Mouse (Mus musculus): ENCODE results near the gene Klf16.

Klf16 gene

DNA sequence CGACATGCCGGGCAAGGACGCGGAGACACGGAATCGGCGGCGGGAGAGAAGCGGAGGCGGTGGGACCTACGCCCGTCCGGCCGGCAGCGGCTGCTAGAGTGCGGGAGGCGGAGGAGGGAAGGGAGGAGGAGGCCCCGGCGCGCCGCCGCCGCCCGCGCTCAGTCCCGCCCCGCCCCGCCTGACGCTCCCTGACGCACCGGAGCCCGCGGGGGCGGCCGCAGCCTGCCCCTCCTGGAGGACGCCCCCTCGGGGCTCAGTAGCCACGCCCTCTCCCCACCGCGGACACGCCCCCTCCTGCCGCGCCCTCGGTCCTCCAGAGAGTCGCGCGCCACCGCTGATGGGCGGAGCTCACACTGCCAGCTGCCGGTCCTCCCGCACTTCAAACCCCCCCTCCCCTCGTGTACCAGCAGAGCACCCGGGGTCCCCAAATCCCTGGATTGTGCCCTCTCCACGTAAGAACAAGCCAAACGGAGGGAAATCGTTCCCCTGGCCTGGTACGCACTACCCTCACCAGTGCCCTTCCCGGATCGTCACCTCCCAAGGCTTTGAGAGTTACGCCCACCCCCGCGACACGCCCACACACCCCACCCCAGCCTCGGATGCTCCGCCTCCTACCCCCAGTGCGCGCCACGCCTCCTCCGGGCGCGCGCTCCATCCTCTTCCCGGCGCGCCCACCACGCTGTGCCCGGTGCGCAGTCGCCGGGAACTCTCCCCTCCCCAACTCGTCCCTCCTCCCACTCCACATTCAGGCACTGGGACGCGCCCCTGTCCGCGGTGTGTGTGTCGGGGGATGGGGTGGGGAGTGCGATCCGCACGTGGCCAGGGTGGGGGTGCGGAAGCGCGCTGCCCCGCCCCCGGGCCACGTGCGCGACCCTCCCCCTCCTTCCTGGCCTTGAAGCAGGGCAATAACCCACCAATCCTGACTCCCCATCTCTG, at the start of gene Klf16:
TSS of gene Klf16 (minus strand) at position 127 of the 936 bp plus-strand sequence.
- peak; percentile 97 for DNase-seq (ENCODE audit: low read depth, low spot score)

- no peak for DNase-seq (ENCODE audit: low read depth, low spot score)
Measured at GRCm38 (mm10) chr10:80625764-80626163, 48.6 kb upstream of the Klf16 start.

DNA sequence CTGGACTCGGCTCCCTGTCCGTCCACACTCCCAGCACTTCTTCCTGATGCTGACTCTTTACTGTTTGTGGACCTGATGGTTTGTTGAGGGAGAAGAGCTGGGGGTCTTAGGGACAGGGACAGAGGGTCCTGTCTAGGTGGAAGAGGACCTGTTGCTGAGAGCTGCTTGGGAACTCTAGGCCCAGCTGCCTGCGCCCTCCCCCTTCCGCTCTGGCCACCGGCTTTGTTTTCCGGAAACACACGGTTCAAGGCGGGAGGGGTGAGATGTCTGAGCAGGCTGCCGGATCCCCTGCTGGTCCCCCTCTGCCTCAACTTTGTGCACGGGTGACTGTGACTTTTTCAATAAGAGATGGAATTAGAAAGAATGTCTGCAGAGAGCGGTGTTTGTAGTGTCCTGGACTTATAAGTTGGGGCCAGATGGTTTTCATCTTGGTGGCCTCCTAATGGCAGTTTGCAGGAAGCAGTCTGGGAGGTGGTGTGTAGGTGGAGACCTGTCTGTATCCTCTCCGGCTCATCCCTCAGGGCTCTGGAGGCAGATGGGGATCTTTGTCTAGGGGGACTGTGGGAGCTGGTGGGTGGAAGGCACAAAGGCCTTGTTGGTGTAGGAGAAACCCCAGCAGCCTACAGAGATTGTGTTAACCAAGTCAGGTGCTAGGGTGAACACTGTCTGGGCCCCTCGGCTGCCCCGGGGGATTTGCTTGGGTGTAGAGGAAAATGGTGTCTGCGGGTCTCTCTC, 46.5 kb upstream of the Klf16 start:
- DNase-seq (ENCODE audit: low read depth, low spot score): peak; percentile 68

DNA sequence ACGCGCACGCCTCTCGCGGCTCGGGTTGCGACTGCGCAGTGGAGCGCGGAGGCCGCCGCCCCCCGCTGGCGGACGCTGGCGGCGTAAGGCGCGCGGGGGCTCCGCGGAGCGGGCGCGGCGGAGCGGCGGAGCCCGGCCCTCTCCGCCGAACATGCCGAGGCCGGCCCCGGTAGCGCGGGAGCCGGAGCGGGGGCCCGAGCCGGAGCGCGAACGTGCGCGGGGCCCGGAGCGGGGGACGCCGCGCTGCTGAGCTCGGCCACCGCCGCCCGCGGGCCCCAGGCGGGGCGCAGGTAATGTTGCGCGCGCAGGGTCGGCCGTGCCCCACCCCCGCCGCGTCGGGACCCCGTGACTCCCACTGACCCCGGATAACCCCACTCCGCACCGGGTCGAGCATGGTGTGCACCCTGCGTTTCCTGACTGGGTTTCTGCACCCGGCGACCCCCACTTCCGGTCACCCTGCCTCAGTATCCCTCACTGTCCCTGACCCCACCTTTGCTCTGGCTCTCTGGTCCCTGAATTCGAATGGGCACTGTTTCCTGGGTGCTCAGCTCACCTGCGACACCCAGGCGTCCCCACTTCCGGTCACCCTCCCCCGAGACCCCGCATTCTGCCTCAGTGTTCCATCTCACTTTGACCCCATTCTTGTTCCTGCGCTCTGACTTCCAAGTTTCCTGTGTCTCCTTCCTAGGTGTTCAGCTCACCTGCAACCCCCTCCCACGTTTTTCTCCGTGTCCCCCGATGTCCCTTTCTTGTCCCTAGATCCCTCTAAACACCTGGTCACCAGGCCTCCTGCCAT, 45.7 kb upstream of the Klf16 start, which contains the start of gene Csnk1g2:
TSS of gene Csnk1g2 (plus strand) at position 178 of the 796 bp plus-strand sequence.
- DNase-seq (ENCODE audit: low read depth, low spot score): peak; percentile 59

GRCm38 (mm10) chr10:80621940-80622660, 45.0 kb upstream of the Klf16 start:
- peak; percentile 100 for DNase-seq (ENCODE audit: low read depth, low spot score)

GRCm38 (mm10) chr10:80621690-80621939, 44.5 kb upstream of the Klf16 start:
- no peak for DNase-seq (ENCODE audit: low read depth, low spot score)

DNA sequence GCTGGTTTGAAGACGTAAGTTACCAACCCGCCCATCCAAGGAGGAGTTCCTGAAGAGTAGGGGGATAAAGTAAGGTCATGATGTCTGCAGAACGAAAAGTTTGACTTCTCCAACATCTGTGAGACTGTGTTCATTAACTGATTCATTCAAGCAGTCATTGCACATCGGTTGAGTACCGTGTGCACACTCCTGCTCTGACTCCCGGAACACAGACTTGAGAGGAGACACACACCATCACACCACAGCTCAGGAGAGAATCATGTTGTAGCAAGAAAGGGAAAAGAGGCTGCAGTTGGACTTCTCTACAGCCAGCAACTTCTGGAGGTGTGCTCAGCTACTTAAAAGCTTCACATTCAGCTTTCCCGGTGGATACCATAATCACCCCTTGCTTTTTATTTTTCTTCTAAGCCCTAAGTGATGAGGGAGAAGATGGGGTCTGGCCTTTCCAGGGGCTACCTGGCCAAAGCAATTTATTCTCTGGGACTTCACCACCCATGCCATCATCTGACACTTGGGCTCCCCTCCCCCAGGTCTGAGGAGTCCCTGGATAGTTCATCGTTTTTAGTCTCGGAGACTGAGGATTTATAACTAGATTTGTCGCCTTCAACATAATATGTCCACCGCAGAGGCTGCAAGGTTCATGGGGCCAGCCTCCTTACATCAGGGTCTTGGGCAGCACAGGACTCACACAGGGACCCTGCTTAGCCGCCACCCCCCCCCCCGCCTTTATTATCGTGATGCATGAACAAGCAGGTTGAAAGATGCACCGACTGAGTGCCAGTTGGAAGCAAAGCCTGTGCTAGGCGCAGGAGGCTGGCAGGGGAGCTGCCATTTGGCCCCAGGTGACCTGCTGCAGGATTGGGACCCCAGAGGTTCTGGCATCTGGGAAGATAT, 43.9 kb upstream of the Klf16 start:
- no peak for DNase-seq (ENCODE audit: low read depth, low spot score)

DNA sequence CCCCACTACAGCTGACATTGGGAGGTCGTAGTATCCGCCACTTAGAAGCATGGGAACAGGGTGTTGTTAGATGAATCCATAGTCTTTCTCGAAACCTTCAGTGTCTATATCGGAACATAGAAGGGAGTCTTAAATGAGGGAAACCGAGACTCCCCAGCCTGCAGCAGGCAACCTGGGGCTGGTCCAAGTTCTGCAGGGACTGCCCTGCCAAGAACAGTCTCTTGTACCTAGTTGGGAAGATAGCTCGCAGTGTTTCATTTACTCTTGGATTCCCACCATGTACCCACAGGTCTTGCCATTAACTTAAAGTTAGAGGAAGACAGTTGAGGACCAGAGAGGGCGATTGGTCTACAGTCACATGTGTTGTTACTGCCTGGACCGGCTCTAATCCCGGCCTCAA, 43.2 kb upstream of the Klf16 start:
- no peak for DNase-seq (ENCODE audit: low read depth, low spot score)

GRCm38 (mm10) chr10:80619465-80620244, 42.5 kb upstream of the Klf16 start:
- peak; percentile 94 for DNase-seq (ENCODE audit: low read depth, low spot score)

DNA sequence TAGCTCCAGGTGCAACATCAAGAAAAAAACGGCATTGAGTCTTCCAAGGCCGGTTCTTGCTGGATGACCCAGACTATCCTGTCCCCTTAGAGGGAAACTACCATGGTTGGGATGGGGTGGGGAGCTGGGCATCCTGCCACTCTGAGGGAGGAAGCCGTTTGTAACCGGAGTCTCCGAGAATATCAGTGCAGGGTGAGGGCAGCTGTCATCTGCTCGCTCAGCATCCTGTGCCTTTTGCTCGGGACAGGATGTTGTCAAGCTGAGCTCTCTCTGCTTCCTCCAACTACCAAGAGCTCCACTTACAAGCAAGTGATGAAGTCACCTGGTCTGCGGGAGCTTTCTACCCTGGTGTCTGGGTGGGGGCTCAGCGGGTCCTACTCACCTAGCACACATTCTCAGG, 41.1 kb upstream of the Klf16 start:
- DNase-seq (ENCODE audit: low read depth, low spot score): no peak

GRCm38 (mm10) chr10:80614351-80614750, 37.2 kb upstream of the Klf16 start:
- no peak for DNase-seq (ENCODE audit: low read depth, low spot score)

GRCm38 (mm10) chr10:80613821-80614220, 36.7 kb upstream of the Klf16 start:
- DNase-seq (ENCODE audit: low read depth, low spot score): peak; percentile 70

GRCm38 (mm10) chr10:80611905-80612304, 34.8 kb upstream of the Klf16 start:
- DNase-seq (ENCODE audit: low read depth, low spot score): no peak

DNA sequence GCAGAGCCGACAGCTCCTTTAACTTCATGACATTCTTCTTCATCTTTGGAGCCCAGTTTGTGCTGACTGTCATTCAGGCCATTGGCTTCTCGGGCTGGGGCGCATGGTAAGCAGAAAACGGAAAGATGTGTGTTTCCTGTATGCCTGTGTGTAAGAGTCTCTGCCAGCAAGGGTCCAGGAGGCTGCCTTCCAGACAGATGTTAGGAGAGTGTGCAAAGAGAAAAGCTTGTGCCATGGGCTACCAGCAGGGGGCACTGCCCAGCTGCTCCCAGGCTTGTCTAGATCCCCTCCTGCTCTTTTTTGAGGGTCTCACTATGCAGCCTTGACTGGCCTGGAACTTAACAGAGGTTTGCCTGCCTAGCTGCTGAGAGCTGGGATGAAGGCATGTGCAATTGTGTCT, 33.9 kb upstream of the Klf16 start:
- peak; percentile 62 for DNase-seq (ENCODE audit: low read depth, low spot score)

DNA sequence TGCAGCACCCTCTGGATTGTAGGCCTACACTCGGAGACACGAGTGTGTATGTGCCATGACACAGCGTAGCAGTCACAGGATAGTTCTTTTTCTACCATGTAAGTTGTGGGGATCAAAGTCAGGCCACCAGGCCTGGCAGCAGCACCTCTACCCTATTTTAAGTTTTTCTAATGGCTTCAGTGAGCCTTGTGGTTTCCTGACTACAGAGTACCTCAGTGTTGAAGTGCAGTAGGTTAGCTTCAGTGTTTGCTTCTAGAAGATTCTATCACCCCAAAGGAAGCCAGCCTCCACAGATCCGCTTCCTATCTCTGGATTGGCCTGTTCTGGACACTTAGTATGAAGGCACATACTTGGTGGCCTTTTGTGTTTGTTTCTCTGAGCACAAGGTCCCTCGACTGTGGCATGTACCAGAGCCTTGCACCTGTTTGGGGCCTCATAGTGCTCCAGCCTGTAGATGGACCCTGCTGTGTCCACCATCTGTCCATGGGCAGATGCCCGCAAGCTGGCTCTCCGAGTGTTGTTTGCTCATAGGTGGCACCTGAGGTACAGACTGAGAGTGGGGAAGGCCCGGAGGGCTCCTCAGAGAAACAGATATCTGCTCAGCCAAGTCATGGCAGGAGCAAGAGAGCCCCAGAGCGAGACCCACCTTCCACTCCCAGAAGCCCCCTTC, 33.1 kb upstream of the Klf16 start:
- DNase-seq (ENCODE audit: low read depth, low spot score): no peak

DNA sequence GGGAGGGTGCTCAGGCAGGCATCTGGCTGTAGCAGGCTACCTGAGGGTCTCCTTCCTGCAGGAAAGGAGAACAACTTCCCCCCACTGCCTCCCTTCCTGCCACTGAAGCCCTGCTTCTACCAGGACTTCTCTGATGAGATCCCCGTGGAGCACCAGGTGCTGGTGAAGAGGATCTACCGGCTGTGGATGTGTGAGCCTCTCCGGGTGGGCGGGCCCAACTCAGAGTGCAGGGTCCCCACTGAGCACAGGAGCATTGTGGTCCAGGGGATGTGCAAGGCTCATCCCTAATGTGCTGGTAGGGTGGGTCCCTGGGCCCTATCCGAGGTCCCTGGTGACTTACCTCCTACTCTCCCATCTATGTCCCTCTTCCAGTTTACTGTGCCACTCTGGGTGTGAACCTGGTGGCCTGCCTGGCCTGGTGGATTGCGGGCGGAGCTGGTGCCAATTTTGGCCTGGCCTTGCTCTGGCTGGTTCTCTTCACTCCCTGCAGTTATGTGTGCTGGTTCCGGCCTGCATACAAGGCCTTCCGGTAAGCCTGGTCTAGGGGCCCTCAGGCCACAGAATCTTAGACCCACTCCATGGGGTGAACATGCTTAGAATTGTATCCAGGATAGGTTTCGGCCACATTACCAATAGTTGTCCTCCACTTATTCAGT, 32.3 kb upstream of the Klf16 start:
- DNase-seq (ENCODE audit: low read depth, low spot score): no peak

DNA sequence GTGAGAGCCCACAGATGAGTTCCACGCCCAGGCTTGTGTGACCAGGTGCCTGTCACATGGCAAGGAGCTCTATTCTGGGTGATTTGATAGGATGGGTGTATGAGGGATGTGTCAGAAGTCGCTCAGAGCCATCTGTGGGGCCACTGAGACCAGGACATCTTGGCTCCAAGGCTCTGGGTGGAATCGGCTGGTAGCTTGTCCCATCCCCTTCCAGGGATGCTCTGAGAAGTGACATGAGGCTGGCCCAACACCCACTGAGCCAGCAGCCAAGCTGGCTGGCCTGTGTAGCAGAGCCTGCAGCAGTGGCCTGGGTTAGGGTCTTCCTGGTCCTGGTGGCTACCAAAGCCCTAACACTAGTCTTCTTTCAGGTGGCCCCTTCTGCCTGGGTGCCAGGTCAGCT, 31.3 kb upstream of the Klf16 start:
- DNase-seq (ENCODE audit: low read depth, low spot score): no peak

GRCm38 (mm10) chr10:80606737-80607350, 29.7 kb upstream of the Klf16 start:
- DNase-seq (ENCODE audit: low read depth, low spot score): no peak
